Mouse (Mus musculus): ENCODE results near the gene 5730596B20Rik.

The 5730596B20Rik gene

DNA sequence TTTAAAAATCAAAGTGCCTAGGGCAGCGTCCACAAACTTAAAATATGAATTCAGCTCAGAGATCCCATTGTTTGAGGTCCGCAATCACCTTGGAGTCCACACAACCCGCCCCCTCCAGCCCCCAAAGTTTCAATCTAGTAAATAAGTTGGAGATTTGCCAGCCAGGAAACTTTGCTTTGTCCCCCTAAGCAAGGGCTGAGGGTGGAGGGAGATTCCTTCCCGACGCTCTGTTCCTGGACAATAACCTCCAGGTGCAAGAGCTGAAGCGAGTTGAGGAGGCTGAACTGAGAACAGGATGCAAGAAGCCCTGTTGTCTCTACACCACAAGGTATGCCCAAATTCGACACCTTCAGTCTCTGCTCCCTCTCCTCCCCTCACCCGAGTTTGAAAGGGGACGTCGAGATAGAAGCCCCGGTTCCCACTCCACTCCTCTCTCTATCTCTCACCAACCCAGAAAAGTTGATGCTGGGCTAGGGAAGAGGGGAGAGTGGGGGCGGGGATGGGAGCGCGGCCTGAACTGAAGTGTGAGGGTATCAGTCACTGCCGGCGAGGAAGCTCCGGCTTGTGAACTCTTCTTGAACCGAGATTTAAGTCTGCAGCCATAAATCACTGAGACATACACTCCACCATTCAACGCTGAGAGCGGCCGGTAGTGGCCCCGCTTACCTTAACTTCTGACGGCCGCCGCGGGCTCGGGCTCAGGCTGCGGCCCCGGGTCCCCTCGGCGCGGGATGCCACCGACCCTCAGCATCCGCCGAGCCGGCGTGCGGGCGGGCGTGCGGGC lies 2.1 kb upstream of the 5730596B20Rik start:
- in situ Hi-C loops (cut with MboI, MseI), result loop anchor here in 1 of 2 experiments (10.0 kb wide), 1 partner anchor 1130 kb away; no protein-coding TSS in a partner anchor

DNA sequence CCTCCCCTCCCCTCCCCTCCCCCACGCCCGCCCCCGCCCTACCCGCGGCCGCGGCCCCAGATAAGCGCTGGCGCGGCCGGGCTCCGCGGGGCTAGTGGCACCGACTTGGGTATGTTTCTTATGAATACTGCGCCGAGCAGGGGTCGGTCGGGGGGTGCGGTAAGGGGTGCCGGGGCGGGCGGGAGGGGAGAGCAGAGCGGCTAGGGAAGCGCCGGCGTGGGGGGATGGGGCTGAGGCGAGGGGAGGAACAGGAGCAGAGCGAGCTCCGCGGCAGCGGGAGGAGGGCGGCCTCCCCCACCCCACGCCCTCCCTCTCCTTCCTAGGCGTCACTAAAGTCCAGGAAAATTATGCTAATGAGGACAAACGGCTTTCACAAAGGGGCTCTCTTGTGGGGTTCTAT lies 1.4 kb upstream of the 5730596B20Rik start:
- in situ Hi-C loops (cut with MboI, MseI), result loop anchor here in 1 of 2 experiments (10.0 kb wide), 1 partner anchor 1129 kb away; no protein-coding TSS in a partner anchor

DNA sequence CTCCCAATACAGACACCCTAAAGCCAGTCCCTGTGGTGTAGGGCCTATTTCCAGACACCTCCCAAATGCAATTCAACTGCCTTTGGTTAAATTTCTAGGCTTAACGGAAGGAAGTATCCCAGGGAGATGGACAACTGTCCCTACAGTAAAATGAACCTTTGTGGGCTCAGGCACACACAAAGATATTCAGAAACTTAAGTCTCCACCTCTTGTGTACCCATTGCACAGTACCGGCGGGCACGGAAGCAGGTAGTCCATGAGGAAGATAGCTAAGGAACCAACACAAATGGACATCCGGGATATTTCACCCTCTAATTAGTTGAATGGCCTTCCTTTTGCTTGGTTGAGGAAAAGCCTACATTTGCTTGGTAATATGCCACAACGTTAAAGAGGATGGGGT lies 907 bp upstream of the 5730596B20Rik start:
- in situ Hi-C loops (cut with MboI, MseI), result loop anchor here in 1 of 2 experiments (10.0 kb wide), 1 partner anchor 1128 kb away; no protein-coding TSS in a partner anchor

DNA sequence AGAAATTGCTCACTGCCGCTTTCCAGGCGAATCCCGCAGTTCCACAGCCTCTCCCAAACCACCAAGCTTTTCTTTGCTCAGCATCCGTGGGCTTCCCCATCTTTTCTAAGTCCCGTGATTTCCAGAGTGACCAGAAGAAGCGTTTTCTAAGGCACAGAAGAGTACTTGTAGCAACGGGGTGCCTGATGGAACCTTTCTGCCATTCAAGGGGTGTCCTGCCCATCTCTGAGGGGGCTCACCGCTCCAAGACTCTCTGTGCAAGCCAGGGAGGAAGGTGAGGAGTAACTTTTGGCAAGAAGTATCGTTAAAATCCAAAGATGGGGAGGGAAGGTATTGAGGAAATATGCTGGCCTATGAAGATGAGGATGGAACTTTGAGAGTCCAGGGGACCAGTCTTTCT lies 508 bp downstream of the 5730596B20Rik start:
- in situ Hi-C loops (cut with MboI, MseI), result loop anchor here in 1 of 2 experiments (10.0 kb wide), 1 partner anchor 1127 kb away; no protein-coding TSS in a partner anchor

DNA sequence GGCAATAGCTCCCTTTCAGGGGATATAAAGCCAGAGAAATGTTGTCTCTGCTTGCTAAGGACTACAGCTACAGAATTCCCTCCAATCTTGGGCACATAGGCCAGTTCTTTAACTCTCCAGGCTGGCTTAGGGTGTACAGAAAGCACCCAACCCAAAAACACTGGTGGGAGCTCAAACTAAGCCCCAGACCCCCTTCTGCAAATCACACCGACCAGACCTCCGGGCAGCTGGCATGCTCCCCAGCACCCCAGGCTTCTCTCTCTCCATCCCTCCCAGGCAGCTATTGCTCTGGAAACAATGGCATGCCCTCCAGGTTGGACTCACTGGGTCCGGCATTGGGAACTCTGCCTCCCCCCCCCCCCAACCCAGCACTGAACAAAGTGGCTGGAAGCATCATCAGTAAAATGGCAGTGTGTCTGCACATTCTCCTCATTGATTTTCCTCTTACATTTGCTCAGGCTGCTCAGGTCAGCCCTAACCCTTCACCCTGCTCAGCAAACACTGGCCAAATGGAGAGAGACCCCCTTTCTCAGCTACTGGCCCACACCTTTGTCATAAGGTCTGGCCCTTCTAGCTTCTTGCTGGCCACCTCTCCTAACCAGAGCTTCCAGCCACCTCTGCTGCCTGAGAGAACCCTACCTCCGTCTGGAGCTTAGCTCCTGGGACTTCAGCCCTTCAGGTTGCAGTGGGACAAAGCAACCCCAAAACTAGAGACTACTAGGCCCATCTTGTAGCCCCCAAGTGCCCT lies 1.8 kb downstream of the 5730596B20Rik start:
- in situ Hi-C loops (cut with MboI, MseI), result loop anchor here in 1 of 2 experiments (10.0 kb wide), 1 partner anchor 1126 kb away; no protein-coding TSS in a partner anchor

DNA sequence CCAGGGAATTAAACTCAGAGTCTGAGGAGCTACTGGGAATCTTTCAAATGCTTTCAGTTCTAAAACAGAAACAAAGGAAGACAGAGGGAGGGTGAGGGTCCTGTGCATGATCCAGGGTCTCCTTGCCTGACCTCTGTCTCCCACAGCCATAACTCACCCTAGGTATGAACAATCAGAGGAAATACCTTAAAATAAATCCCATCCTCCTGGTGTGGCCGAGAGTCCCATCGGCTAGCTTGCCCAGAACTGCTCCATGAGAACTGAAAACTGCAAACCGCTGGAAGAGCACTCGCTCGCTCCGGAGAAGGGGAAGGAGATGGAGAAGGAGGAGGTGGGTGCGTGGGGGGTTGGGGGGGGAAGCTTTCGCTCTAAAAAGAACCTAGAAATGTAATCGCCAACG lies 2.4 kb downstream of the 5730596B20Rik start:
- in situ Hi-C loops (cut with MboI, MseI), result loop anchor here in 1 of 2 experiments (10.0 kb wide), 1 partner anchor 1125 kb away; no protein-coding TSS in a partner anchor

DNA sequence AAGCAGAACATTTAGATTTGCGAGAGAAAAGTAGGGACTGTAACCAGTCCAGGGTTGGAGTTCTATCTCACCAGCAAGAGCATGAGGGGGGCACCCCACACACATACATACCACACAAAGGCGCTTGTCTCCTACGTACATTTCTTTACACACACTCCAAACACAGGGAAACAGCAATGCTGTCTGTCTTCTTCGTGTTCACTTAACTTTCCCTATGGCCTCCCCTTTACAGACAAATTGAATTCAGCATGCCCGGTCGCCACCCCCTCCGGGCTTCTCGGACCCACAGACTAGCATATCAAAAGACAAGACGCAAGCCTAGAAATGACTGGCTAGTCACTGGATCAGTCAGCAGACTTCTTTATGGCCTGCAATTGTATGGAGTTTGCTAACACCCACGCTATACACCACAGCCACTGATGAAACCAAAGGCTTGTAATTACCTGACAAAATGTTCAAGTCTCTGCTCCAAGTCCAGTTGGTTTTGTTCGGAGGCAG lies 3.0 kb downstream of the 5730596B20Rik start:
- in situ Hi-C loops (cut with MboI, MseI), result no loop called here

DNA sequence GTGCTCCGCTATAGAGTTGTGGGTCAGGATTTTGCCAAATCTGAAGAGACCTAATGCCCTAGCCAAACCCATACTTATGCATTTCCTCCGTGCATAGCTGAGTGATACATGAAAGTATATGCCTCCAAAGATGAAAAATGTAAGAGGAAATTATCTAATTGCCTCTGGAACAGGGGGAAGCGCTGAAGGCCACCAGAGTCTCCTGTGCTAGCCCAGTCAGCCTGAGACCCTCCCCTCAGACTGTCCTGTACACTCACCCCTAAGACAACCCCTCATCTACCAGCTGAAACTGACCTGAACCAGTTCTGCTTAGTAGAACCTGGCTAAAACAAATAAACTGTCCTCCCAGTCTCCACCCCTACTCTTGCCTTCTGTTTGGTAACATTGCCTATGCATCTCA lies 3.4 kb downstream of the 5730596B20Rik start:
- in situ Hi-C loops (cut with MboI, MseI), result no loop called here

DNA sequence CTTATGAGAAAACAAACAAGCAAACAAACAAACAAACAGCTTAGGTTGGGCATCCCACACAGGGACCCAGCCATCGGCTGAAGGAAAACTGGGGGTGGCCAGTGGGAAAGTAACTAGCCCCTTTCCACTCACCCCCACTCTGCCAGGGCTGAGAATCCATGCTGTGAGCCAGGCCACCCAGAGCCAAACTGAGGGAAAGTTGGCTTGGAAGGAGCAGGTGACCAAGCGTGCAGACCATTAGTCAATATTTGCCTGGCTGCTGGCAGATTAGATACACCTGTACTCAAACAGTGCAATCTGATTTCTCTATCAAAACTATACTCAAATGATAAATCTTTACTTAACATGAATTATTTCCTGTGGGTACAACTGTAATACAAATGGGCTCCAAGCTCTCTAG lies 4.7 kb downstream of the 5730596B20Rik start:
- in situ Hi-C loops (cut with MboI, MseI), result no loop called here

DNA sequence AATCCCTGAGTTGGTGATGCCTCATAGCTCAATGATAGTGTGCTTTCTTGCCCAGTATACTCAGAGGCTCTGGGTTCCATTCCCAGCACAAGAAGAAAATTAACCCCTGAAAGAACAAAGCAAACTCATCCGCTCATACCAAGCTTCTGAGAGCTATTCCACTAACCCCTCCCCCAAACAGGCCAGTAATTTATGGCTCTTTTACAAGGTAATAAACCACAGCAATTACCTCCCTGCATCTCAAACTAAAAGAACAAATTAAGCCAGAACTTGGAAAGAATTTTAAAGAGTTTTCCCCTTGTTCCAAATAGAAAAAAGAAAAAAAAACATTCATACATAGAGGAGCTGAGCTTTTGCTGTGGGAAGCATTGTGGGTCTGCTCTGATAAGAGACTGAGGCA lies 5.5 kb downstream of the 5730596B20Rik start:
- in situ Hi-C loops (cut with MboI, MseI), result no loop called here

DNA sequence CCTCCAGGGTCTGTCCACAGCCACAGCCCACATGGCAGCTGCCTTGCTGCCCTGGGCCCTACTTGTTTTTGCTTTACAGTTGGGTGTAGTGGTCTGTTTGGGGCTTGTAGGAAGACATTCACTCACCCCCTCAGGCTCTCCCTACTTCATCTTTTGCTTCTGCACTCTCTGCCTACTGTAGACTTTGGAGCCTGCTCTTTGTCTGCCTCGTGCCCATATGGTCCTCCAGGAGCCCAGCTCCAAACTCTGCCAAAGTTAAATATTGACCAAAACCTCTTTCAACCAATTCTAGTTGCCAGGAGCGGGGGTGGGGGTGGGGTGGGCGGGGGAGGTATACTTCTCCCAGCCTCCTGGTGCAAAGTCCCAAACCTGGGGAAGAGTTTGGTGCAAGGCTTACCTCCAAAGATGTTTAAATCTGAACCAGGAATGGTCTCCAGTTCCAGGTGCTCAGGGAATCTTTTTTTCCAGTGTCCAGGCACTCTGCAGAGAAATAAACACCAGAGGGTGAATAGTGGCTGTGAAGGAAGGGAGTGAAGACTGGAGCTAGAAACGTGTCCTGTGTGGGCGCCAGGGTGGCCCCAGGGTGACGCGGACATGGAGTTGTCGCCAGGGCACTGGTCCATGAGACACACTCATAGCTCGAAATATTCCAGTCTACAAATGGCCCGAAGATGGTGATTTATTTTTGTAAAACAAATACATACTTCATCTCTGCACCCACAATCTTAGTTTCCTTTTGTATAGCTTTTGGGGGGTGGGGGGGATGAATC lies 6.2 kb downstream of the 5730596B20Rik start:
- in situ Hi-C loops (cut with MboI, MseI), result no loop called here

DNA sequence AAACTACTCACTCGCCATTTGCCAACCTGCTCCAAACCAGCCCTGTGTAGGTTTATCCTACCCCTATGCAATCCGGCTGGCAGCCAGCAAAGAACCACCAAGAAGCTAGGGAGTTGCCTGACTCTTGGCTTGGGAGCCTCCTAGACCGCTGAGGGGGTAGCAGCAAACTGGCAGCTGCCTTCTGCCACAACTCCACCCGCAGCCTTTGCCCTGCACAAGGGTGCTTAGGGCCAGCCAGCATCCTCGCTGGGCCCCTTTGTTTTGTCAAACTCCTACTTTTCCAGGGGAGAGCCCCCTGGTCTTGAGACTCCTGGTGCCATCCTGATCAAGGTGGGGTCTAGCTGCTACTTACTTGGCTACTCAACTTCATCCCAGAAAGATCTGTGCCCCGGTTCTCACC lies 7.4 kb downstream of the 5730596B20Rik start:
- in situ Hi-C loops (cut with MboI, MseI), result no loop called here

DNA sequence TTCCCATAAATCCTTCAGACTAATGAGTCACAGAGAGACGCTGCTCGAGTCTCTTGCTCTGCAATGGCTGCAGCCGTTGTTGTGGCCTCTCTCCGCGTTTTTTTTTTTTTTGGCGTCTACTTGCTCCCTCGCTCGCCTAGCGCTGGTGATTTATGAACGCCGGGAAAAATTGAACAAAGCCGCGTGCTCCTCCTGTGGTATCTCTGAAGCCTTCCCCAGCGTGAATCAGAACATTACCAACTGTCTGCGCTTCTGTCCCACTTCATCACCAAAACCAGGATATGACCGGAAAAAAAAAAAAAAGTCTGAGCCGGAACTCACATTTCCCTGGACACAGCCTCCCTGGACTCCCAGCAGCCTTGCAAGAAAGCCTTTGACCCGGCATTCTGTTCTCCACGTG lies 7.9 kb downstream of the 5730596B20Rik start:
- in situ Hi-C loops (cut with MboI, MseI), result no loop called here

DNA sequence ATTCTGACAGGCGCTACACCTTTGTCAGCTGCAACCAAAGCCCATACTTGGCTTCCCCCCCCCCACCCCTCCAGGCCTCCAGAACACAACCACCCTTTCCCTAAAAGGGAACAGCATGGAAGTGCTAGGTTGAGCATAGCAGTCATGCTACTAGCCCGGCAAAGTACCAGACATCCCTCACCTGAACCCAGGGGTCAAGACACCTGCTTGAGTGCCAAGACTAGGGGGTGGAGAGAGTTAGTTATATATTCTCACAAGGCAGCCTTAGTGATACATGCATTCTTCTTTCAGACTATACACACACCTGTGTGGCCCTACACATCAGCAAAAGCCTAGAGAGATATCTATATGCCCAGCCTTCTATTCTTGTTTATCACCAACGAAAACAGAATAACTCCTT lies 8.5 kb downstream of the 5730596B20Rik start:
- in situ Hi-C loops (cut with MboI, MseI), result no loop called here

DNA sequence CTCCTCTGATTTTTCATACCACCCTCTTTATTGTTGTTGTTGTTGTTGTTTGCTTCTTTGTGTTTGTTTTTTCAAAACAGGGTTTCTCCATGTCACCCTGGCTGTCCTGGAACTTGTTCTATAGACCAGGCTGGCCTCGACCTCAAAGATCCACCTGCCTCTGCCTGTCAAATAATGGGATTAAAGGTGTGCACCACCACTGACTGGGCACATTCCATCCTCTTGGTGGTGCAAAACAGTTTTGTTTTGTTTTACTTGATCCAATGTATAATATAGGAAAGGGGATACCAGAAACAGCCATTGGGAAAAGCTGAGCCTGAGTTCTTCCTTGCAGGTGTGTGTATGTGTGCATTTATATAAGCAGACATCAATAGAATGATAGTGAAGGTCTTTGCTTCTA lies 9.2 kb downstream of the 5730596B20Rik start:
- in situ Hi-C loops (cut with MboI, MseI), result no loop called here

DNA sequence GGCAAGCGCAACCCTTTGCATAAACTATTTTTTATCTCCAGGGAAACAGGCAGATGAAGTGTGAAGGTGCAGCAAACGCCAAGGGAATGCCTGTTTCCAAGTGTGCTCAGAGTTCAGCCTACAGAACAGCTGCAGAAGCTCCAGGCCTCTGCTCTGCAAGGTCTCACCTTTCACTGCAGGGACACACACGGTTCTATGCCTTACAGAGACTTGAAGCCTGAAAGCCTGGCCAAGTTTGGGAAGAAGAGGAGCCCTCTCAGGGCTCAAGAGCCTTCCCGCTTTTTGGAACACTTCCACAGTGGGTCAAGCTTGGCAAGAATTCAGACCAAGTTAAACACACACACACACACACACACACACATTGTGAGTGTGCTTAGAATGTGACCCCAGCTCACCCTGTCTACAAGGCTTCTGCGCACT lies 11.9 kb downstream of the 5730596B20Rik start:
- in situ Hi-C loops (cut with MboI, MseI), result no loop called here

DNA sequence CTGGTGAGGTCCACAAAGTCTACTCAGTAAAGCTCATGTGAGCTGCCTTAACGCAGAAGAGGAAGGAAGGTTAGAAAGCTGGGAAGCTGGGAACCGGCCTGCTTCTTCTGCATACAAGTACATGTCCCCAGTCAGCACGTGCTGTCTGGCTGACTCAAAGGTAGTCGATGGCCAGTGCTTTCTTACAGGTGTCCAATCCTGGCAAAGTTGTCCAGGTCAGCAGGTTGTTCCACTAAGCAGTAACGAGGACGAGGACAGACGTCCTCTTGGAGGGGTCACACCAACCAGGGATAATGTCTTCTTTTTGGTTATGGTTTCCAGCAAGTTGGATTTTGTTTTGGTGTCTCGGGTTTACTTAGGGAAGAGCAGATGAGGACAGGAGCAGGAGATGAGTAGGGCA lies 12.6 kb downstream of the 5730596B20Rik start:
- in situ Hi-C loops (cut with MboI, MseI), result no loop called here

DNA sequence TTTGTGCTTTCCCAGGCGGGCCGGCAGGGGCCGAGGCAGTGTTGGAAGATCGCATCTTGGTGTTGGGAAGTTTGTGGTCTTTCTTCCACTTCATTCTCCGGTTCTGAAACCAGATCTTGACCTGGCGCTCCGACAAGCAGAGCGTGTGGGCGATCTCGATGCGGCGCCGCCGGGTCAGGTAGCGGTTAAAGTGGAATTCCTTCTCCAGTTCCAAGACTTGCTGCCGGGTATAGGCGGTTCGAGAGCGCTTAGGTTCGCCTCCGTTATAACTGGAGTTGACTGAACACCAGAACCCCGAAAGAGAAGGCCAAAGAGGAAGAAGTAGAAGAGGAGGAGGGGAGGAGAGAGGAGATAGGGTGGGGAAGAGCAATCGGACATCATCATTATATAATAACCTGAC lies 13.1 kb downstream of the 5730596B20Rik start:
- in situ Hi-C loops (cut with MboI, MseI), result no loop called here

DNA sequence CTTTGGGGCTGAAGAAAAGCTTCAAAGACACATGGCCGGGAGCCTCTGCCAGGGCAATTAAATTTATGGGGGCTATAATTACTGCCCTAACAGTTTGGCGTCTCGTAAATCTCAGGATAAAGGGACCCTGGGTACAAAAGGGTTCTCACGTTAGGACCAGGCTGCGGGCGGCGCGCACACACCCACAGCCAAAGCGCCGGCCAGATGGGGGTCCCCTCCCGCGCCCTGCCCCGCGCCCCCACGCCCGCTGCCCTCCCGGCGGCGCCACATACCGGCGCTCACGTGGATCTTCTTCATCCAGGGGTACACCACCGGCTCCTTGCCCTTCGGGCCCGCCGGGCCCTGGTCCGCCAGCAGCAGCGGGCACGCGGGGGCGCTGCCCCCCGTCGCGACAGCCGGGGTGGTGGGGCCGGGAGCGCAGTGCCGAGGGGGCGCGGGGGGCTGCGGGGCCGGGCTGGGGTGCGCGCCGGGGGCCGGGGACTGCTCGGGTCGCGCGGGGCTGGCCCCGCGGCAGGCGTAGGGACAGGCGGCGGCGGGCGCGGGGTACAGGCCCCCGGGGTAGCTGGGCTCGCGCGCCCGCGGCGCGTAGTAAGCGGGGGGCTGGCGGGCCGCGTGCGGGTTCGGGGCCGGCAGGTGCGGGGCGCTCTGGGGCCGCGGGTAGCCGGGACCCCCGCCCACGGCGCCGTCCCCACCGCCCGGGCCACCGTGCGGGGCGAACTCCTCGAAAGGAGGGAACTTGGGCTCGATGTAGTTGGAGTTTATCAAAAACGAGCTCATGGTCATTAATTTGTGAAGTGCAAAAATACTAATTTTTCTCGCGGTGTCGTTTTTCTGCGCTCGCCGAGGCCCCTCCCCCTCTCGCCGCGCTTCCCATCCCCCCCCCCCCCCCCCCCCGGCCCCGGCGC lies 13.9 kb downstream of the 5730596B20Rik start, which contains the start of gene Hoxa4:
Hoxa4 (minus strand) TSS at position 848 of the 905 bp plus-strand sequence.
- in situ Hi-C loops (cut with MboI, MseI), result no loop called here

DNA sequence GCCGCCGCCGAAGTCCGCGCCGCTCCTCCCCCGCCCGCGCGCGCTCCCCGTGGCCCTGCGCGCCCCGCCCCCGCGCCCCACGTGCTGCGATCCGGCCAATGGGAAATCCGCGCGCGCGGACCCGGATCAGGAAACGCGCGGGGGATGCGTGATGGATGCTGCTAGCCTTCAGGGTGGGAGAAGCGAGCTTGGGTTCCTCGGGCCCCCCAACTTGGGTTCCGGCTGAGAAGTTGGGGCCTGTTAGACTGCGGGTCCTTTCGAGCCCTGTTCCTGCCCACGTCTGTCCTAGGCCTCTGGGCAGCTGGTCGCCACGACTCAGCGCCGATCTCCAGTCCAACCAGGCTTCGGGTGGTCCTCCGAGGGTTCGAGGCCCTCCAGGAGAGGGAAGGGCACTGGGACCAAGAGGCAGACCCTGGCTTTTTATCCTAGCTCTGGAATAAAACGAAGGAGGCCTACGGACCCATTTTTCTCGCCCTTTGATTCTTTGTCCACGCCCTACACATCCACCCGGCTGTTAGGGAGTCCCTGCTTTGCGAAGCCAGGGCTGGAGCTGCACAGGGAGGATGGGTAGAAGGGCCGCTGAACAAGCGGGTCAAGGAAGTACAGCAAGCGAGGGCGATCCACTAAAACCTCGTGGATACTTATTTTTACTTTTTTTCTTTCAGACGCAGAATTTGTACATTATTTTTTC lies 14.7 kb downstream of the 5730596B20Rik start:
- in situ Hi-C loops (cut with MboI, MseI), result no loop called here
